Mouse (Mus musculus) stomach, embryonic 15.5 days (tissue): ENCODE measurements around the gene Flot2. TPM values are rescaled to one million over a fixed set of nuclear protein-coding genes. Genes with fewer than 3 reads are reported as not detected.
A peak's percentile ranks its signal among the peaks of the same experiment; 100 is the strongest.

Source experiments
- ATAC-seq: fragments of 200-750 bp; cut with Nextera tagmentation; 2 replicates; pipeline ENCODE4 v1.8.0; 2017; ENCODE audit warnings: low read depth, moderate number of reproducible peaks, moderate TSS enrichment; ENCODE audit not compliant: insufficient read depth, low FRiP score
- H3K27ac ChIP-seq: fragments of 300-500 bp; sonication (generic); 2 replicates; pipeline ENCODE4 v1.5.1; 2015; ENCODE audit warnings: mild to moderate bottlenecking, inconsistent platforms
- H3K27me3 ChIP-seq: fragments of 300-500 bp; sonication (generic); replicated peaks from 2 replicates; pipeline ENCODE4 v1.6.1; 2015; ENCODE audit warnings: inconsistent platforms
- H3K36me3 ChIP-seq: fragments of 300-500 bp; sonication (generic); 2 replicates; pipeline ENCODE4 v1.6.1; 2015; ENCODE audit warnings: inconsistent platforms
- H3K4me1 ChIP-seq: fragments of 300-500 bp; sonication (generic); 2 replicates; pipeline ENCODE4 v1.6.1; 2015; ENCODE audit warnings: inconsistent platforms
- H3K4me2 ChIP-seq: fragments of 300-500 bp; sonication (generic); 2 replicates; pipeline ENCODE4 v1.6.1; 2015; ENCODE audit warnings: mild to moderate bottlenecking, inconsistent platforms
- H3K4me3 ChIP-seq: fragments of 300-500 bp; sonication (generic); replicated peaks from 2 replicates; pipeline ENCODE4 v1.5.1; 2015; ENCODE audit warnings: inconsistent platforms
- H3K9ac ChIP-seq: fragments of 300-500 bp; sonication (generic); 2 replicates; pipeline ENCODE4 v1.6.1; 2015; ENCODE audit warnings: inconsistent platforms
- H3K9me3 ChIP-seq: fragments of 300-500 bp; sonication (generic); 2 replicates; pipeline ENCODE4 v1.6.1; 2016; ENCODE audit warnings: inconsistent platforms
- WGBS: fragments of 180-500 bp; shearing (Covaris S2); methylation state at CpG from one replicate; pipeline ENCODE4 v1.1.7; 2015; 5-methylcytosine and 5-hydroxymethylcytosine counted together
- polyA plus RNA-seq: library from polyadenylated mRNA; unstranded; fragments of >200 nt; fragmentation: Nextera tagmentation; extraction: Ambion mirVana; gene quantifications from 2 replicates; pipeline ENCODE4 v1.2.1, GENCODE M21; 2015

Flot2 gene
- polyA plus RNA-seq, 1 experiment from 2014 or later: 60.5 TPM

DNA sequence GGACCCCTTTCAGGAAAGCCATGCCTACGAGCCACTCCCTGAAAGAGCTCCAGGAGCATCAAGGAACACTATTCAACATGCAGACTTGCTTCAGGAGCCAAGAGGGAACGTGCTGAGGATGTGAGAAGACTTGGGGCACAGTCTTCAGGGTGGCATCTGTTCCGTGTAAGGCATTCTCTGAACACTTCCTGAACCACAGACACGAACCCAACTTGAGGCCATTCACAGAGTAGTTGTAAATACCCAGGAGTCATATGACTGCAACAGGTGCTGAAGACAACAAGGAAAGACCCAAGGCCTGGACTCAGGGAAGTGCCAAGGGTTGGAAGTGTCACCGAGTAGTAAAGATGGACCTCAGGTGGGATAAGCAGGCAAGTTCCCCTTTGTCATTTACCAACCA lies 29.8 kb downstream of the Flot2 start:
- Histone ChIP-seq H3K27ac (no peak overlapping the region), H3K4me1 (no peaks in the 10 kb centered on the region), H3K9ac (no peak overlapping the region), H3K36me3 (no peaks in the 10 kb centered on the region; the same call in 1 of the 2 replicates), H3K9me3 (no peaks in the 10 kb centered on the region), H3K27me3 (no peaks in the 10 kb centered on the region), H3K4me2 (no peak overlapping the region), H3K4me3 (no peak overlapping the region)
- 66% methylated on average over 5 of the region's 5 CpGs for WGBS
- no peak for ATAC-seq

DNA sequence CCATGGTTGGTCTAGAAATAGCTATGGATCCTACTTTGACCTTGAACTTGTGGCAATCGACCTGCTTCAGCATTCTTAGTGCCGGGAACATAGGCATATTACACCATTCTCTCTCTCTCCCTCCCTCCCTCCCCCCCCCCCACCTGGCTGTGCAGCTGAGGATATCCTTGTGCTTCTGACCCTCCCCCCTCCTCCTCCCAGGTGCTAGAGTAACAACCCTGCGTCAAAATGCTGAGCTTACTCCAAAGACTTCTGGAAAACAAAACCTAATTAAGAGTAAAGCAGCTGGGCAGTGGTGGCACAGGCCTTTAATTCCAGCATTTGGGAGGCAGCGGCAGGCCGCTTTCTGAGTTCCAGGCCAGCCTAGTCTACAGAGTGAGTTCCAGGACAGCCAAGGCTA lies 31.4 kb downstream of the Flot2 start:
- 67% methylated on average over 5 of the region's 5 CpGs for WGBS
- H3K27ac ChIP-seq: no peak overlapping the region
- H3K9ac ChIP-seq: no peak overlapping the region
- ATAC-seq: no peak
- H3K9me3 ChIP-seq: no peaks in the 10 kb centered on the region
- H3K4me3 ChIP-seq: no peak overlapping the region
- H3K36me3 ChIP-seq: peaks cover 8% of the 10 kb centered on the region
- H3K4me1 ChIP-seq: no peaks in the 10 kb centered on the region
- H3K27me3 ChIP-seq: no peaks in the 10 kb centered on the region
- H3K4me2 ChIP-seq: no peak overlapping the region

DNA sequence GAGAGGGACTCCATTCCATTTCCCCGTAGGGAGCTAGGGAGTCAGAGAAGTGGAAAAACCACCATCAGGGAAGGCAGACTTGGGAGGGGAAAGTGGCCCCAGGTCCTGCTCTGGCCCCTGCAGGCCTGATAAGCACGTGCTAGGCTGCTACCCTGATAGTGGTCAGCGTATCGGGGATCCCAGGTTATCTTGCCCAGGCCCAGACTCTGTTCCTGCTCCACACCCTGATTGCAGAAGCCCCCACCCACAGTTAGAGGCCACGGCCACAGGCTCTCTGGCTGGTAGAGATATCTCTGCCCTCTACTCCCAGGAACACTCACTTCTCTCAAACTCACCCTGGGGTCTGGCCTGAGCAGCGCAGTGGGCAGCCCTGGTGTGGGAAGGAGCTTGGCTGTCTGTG lies 31.9 kb downstream of the Flot2 start:
- Histone ChIP-seq H3K4me1 (no peaks in the 10 kb centered on the region), H3K27me3 (no peaks in the 10 kb centered on the region), H3K4me3 (no peak overlapping the region), H3K4me2 (no peak overlapping the region), H3K9ac (no peak overlapping the region), H3K27ac (no peak overlapping the region), H3K9me3 (no peaks in the 10 kb centered on the region), H3K36me3 (peaks cover 13% of the 10 kb centered on the region)
- peak; percentile 78 for ATAC-seq
- WGBS: 70% methylated on average over 6 of the region's 6 CpGs

DNA sequence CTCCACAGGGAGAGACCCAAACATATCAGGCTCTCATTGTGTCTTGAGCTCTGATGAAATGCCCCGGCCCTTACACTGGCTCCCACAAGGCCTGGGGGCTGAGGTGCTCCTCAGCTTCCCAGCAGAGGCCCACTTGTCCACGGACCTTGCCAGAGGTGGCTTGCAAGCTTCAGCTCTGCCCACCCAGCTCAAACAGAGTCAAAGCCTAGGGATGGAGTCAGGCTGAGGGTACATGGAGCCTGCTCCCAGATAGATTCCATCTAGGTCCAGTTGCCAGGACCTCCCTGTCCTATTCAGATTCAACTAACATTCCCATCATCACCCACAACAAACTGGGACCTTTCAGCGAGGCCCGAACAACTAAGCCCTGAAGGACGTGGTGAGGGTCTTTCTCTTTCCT lies 34.2 kb downstream of the Flot2 start:
- Histone ChIP-seq H3K9ac (no peak overlapping the region), H3K4me2 (no peak overlapping the region), H3K4me1 (no peaks in the 10 kb centered on the region), H3K27ac (peak overlapping the region; percentile 35; the same call in 1 of the 2 replicates), H3K36me3 (peaks cover 30% of the 10 kb centered on the region), H3K4me3 (no peak overlapping the region), H3K27me3 (no peaks in the 10 kb centered on the region), H3K9me3 (no peaks in the 10 kb centered on the region)
- 81% methylated on average over 5 of the region's 5 CpGs for WGBS
- no peak for ATAC-seq

DNA sequence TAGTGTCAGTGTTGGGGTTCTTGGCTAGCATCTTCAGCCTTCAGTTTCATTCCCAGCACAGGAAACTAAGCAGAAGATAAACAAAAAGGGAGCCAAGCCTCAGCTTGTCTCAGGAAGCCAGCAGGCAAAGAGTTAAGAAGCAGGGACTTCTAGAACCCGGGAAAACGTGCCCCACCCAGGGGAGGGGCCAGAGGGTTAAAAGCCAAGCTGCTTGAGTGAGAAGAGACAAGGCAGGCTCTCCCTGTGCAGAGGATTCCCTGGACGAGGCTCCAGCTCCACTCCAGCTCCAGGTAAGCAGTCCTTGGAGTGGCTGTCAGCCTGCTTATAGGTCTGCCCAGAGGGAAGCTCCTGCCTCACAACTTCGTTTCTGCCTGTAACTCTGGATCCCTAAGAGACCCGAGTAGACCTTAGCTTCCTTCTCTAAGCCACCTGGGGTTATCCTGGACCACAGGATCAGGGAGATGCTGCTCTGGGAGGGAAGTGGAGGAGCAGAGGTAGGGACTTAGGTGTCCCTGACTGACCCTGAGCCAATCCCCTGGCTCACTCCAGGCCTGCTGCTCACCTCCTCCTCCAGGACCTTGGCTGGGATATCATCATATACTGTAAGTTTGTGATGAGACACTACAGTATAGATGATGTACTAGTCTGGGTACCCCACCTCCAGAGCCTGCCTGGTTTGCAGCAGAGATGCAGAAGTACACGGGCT lies 34.8 kb downstream of the Flot2 start:
- H3K4me2 ChIP-seq: no peak overlapping the region
- H3K9me3 ChIP-seq: no peaks in the 10 kb centered on the region
- H3K4me1 ChIP-seq: no peaks in the 10 kb centered on the region
- H3K36me3 ChIP-seq: peaks cover 35% of the 10 kb centered on the region
- H3K27ac ChIP-seq: no peak overlapping the region
- 24% methylated on average over 6 of the region's 6 CpGs for WGBS
- no peaks in the 10 kb centered on the region for H3K27me3 ChIP-seq
- no peak overlapping the region for H3K4me3 ChIP-seq
- ATAC-seq: peak; percentile 24; the same call in 1 of the 2 replicates
- H3K9ac ChIP-seq: no peak overlapping the region

DNA sequence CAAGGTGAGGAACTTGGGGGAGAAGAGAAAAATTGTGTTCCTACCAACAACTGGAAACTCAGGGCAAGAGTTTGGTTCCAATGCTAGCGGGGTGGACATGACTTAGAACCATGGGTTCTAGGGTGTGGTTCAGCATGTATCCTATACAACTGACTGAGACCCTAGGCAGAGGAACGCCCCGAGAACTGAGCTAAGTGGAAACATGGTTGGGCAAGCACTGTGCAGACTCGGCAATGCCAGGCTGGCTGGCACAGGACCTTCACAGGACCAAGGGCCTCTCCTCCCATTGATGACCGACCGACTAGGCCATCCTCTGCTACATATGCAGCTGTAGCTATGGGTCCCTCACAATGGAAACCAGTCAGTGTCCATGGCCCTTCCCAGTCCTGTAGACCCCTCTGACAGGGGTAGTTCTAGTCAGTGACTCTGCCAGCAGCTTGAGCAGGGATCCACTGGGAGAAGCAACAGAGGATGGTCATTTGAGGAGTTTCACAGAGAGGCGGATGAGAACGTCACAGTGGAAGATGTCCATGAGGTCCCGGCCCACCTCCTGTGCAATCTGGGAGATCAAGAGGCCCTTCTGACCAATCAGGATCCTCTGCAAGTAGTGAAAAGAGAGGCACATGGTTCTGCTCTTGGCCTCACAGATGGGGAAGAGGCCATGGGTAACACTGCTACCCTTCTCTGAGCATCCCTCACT lies 36.0 kb downstream of the Flot2 start:
- Histone ChIP-seq H3K9ac (no peak overlapping the region), H3K9me3 (no peaks in the 10 kb centered on the region), H3K4me2 (no peak overlapping the region), H3K27me3 (no peaks in the 10 kb centered on the region), H3K27ac (no peak overlapping the region), H3K4me3 (no peak overlapping the region), H3K36me3 (peaks cover 35% of the 10 kb centered on the region), H3K4me1 (no peaks in the 10 kb centered on the region)
- WGBS: 93% methylated on average over 9 of the region's 9 CpGs
- ATAC-seq: peak; percentile 62

DNA sequence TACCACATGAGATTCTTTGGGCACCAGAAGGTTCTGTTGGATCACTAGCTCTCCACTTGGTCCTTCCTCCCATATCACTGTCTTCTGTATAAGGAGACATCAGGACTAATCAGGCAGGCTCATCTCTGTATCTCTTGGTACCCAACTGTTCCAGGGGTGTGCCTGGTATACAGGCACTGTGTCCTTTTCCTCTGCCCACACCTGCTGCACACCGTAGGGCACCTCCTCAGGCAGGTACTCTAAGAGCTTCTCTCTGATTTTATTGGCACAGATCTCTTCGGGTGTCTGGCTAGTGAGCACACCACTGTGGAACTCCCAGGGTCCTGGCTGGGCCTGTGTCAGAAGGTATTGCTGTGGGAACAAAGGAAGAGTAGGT lies 36.5 kb downstream of the Flot2 start:
- H3K4me3 ChIP-seq: no peak overlapping the region
- no peak overlapping the region for H3K27ac ChIP-seq
- no peaks in the 10 kb centered on the region for H3K9me3 ChIP-seq
- WGBS: 85% methylated on average over 2 of the region's 2 CpGs
- H3K4me1 ChIP-seq: no peaks in the 10 kb centered on the region
- H3K9ac ChIP-seq: no peak overlapping the region
- ATAC-seq: peak; percentile 74
- no peak overlapping the region for H3K4me2 ChIP-seq
- no peaks in the 10 kb centered on the region for H3K27me3 ChIP-seq
- peaks cover 35% of the 10 kb centered on the region for H3K36me3 ChIP-seq

DNA sequence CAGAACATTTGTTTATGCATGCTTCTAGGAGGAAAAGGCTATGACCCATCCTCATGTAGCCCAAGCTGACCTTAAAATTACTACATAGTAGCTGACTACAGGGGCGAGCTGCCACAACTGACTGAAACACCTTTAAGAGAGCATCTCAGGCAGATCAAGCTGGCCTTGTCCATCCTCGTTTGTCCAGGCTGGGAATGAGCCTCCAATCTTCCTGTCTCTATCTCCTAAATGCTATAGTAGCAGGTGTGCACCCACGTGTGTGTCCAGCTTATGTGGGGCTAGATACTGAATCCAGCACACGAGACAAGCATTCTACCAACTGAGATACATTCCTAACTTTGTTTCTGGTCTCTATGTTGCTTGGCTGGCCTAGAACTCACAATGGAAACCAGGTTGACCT lies 36.9 kb downstream of the Flot2 start:
- Histone ChIP-seq H3K36me3 (peaks cover 35% of the 10 kb centered on the region), H3K4me3 (no peak overlapping the region), H3K4me1 (no peaks in the 10 kb centered on the region), H3K9me3 (no peaks in the 10 kb centered on the region), H3K27ac (no peak overlapping the region), H3K9ac (no peak overlapping the region), H3K27me3 (no peaks in the 10 kb centered on the region), H3K4me2 (no peak overlapping the region)
- 93% methylated on average over 4 of the region's 4 CpGs for WGBS
- no peak for ATAC-seq

DNA sequence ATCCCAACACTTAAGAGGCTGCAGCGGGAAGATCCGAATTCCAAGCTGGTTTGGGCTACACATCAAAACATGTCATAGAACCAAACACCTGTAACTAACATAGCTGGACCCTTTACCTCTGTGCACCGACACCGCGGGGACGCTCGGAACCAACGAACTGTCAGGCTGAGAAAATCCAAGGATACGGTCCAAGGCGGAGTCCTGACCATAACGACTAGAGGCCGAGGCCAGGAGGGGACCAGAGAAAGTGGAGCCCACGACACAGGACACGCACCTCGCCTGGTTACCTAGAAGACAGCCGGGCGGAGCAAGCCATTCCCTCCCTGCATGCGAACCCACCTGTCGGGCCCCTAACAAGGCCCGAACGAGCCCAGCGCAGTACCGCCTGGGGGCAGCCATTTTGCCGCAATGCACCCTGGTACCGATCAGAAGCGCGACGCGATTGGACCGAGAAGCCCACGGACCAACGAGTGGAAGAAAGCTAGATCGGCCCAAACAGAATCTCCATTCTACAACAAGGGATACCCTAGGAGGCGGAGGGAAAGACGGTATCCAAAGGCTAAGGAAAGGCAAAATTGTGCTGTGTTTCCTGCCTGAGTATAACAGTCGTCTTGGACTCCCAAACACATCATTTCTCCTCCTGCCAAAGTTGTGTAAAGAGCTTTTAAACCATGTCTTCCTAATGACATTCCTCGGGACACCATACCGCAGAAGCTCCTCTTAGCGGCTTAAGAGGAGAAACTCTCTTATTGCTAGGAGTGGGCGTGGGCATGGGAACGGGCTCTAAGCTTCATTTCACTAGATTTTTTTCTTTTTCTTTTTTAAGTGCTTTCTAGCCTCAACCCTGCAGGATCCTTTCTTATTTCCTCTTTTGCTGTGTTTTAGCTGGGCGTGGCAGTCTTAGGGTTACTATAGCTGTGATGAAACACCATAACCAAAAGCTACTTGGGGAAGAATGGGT lies 42.5 kb downstream of the Flot2 start, which contains the start of gene Eral1:
Eral1 (minus strand) TSS at position 423 of the 961 bp plus-strand sequence.
- Histone ChIP-seq H3K9me3 (no peaks in the 10 kb centered on the region), H3K9ac (peak within 1 kb of the TSS; percentile 55), H3K27me3 (no peaks in the 10 kb centered on the region), H3K4me2 (peak within 1 kb of the TSS; percentile 66), H3K4me3 (peak within 1 kb of the TSS; percentile 87), H3K27ac (peak within 1 kb of the TSS; percentile 78), H3K4me1 (peaks cover 3% of the 10 kb centered on the region; the same call in 1 of the 2 replicates), H3K36me3 (peaks cover 16% of the 10 kb centered on the region)
- peak; percentile 93 for ATAC-seq
- 1% methylated on average over 42 of the region's 42 CpGs for WGBS

DNA sequence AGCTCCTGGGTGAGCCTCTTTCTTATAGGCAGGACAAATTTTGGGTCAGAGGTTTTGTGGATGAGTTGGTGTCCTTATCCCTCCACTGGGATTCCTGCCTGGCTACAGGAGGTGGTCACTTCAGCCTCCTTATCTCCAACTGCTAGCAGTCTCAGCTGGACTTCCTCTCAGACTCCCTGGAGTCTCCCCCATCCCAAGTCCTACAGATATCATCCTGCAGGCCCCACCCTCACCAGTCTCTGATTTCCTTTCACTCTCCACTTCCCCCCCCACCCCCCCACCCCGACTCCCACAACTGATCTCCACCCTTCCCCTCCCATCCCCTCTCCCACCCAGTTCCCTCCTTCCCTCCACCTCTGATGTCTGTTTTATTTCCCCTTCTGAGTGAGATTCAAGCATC lies 45.9 kb downstream of the Flot2 start:
- Histone ChIP-seq H3K27ac (no peak overlapping the region), H3K4me1 (peaks cover 3% of the 10 kb centered on the region; the same call in 1 of the 2 replicates), H3K4me3 (no peak overlapping the region), H3K4me2 (no peak overlapping the region), H3K9me3 (no peaks in the 10 kb centered on the region), H3K9ac (no peak overlapping the region), H3K27me3 (no peaks in the 10 kb centered on the region), H3K36me3 (no peaks in the 10 kb centered on the region)
- WGBS: 18% methylated on average over 1 of the region's 1 CpGs
- ATAC-seq: no peak

DNA sequence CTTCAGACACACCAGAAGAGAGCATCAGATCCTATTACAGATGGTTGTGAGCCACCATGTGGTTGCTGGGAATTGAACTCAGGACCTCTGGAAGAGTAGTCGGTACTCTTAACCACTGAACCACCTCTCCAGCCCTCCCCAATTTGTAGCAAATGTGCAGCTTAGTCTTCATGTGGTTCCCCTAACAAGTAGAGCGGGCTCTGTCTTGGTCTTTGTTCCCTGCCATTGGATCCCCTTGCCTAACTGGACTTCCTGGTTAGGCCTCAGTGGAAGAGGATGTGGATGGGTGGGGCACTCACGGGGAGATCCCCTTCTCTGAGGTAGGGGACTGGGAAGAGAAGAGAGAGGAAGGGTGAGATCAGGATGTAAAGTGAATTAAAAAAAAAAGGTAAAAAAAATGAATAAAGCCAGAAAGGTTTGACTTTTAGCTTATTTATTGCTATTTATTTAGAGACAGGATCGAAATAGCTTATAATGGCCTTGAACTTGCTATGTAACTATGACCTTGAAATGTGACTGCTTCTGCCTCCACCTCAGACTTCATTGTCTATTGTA lies 49.3 kb downstream of the Flot2 start:
- Histone ChIP-seq H3K27me3 (no peaks in the 10 kb centered on the region), H3K9me3 (no peaks in the 10 kb centered on the region), H3K4me2 (no peak overlapping the region), H3K9ac (no peak overlapping the region), H3K36me3 (no peaks in the 10 kb centered on the region), H3K27ac (no peak overlapping the region), H3K4me3 (no peak overlapping the region), H3K4me1 (no peaks in the 10 kb centered on the region)
- no peak for ATAC-seq
- WGBS: 72% methylated on average over 4 of the region's 4 CpGs
